Mouse (Mus musculus) intestine, embryonic 14.5 days (tissue): Measurements from ENCODE around the gene 1700037H04Rik. TPM values are rescaled to one million over a fixed set of nuclear protein-coding genes. Genes with fewer than 3 reads are reported as not detected.

Experiments used
- ATAC-seq: fragments of 200-750 bp; cut with Nextera tagmentation; replicated peaks from 2 replicates; pipeline ENCODE4 v1.8.0; 2017; ENCODE audit warnings: low read depth, moderate number of reproducible peaks, moderate TSS enrichment, moderate library complexity; ENCODE audit not compliant: low FRiP score, low TSS enrichment
- DNase-seq: peaks from one replicate; pipeline ENCODE4 v3.0.0-alpha.2; 2018; ENCODE audit warnings: low spot score
- H3K27ac ChIP-seq: fragments of 300-500 bp; sonication (generic); 2 replicates; pipeline ENCODE4 v1.5.1; 2014; ENCODE audit warnings: low read depth, mild to moderate bottlenecking, control low read depth
- H3K27me3 ChIP-seq: fragments of 300-500 bp; sonication (generic); replicated peaks from 2 replicates; pipeline ENCODE4 v1.6.1; 2014; ENCODE audit warnings: low read length, control low read depth; ENCODE audit not compliant: control insufficient read depth, insufficient read depth
- H3K36me3 ChIP-seq: fragments of 300-500 bp; sonication (generic); 2 replicates; pipeline ENCODE4 v1.6.1; 2014; ENCODE audit warnings: low read length, control low read depth; ENCODE audit not compliant: control insufficient read depth, insufficient read depth
- H3K4me1 ChIP-seq: fragments of 300-500 bp; sonication (generic); replicated peaks from 2 replicates; pipeline ENCODE4 v1.6.1; 2014; ENCODE audit warnings: low read length, control low read depth, mixed read lengths; ENCODE audit not compliant: control insufficient read depth, insufficient read depth
- H3K4me2 ChIP-seq: fragments of 300-500 bp; sonication (generic); 2 replicates; pipeline ENCODE4 v1.6.1; 2014; ENCODE audit warnings: low read length
- H3K4me3 ChIP-seq: fragments of 300-500 bp; sonication (generic); 2 replicates; pipeline ENCODE4 v1.5.1; 2014; ENCODE audit warnings: low read depth, low read length, control low read depth, mixed read lengths
- H3K9ac ChIP-seq: fragments of 300-500 bp; sonication (generic); 2 replicates; pipeline ENCODE4 v1.6.1; 2014; ENCODE audit warnings: mild to moderate bottlenecking, low read length
- H3K9me3 ChIP-seq: fragments of 300-500 bp; sonication (generic); 2 replicates; pipeline ENCODE4 v1.6.1; 2016; ENCODE audit warnings: low read length, control low read depth; ENCODE audit not compliant: control insufficient read depth
- WGBS: fragments of 180-500 bp; shearing (Covaris S2); extraction: QIAGEN DNeasy Blood & Tissue Kit; methylation state at CpG from one replicate; pipeline ENCODE4 v1.1.7; 2014; 5-methylcytosine and 5-hydroxymethylcytosine counted together
- polyA plus RNA-seq: library from polyadenylated mRNA; unstranded; fragments of >200 nt; fragmentation: Nextera tagmentation; extraction: Ambion mirVana; gene quantifications from 2 replicates; pipeline ENCODE4 v1.2.1, GENCODE M21; 2014

Gene 1700037H04Rik
- polyA plus RNA-seq, 1 experiment from 2014 or later: 93.1 TPM

DNA sequence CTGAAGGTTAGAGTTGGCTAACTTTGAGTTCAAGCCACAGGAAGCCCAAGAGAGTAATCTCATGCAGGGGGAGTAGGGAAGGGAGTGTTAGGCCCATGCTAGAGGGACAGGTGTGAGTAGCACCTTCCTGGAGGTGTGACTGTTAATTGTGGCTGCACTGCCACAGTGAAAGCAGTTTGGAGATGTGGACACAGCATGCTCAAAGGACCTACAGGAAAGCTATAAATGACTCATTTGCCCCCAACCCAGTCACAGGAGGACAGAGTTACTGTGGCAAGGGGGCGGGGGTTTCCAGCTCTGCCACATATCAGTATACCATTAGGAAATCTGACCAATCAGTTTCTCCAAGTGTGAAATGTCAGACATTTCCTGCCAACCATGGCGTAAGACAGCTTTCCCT is 14.3 kb downstream of the 1700037H04Rik start:
- Histone ChIP-seq H3K9ac (no peak overlapping the region), H3K27me3 (no peaks in the 10 kb centered on the region), H3K36me3 (peaks cover 69% of the 10 kb centered on the region), H3K4me3 (no peak overlapping the region), H3K27ac (no peak overlapping the region), H3K9me3 (no peaks in the 10 kb centered on the region), H3K4me1 (no peaks in the 10 kb centered on the region; the same call in 1 of the 2 replicates), H3K4me2 (no peak overlapping the region)
- 89% methylated on average over 2 of the region's 2 CpGs for WGBS
- ATAC-seq: no peak
- no peak for DNase-seq

DNA sequence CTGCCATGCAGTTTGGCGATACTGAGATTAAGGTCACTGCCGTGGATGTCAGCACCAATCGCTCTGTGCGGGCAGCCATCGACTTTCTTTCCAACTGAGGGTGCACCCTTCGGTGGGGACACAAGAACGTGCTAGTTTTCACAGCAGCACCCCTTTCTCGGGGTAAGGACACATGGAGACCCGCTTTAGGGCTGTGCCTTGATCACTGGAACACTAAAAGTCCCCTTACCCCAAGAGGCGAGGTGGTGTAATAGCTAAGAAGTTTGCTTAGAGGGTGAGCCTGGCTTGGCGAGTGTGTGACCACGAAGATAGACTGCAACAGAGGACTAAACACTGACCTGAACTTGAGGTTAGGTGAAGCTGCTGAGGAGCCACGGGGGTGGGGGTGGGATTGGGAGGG is 14.8 kb downstream of the 1700037H04Rik start:
- Histone ChIP-seq H3K9ac (no peak overlapping the region), H3K27ac (no peak overlapping the region), H3K36me3 (peaks cover 69% of the 10 kb centered on the region), H3K4me1 (no peaks in the 10 kb centered on the region; the same call in 1 of the 2 replicates), H3K27me3 (no peaks in the 10 kb centered on the region), H3K9me3 (no peaks in the 10 kb centered on the region), H3K4me2 (no peak overlapping the region), H3K4me3 (no peak overlapping the region)
- DNase-seq: no peak
- WGBS: 59% methylated on average over 13 of the region's 13 CpGs
- no peak for ATAC-seq

DNA sequence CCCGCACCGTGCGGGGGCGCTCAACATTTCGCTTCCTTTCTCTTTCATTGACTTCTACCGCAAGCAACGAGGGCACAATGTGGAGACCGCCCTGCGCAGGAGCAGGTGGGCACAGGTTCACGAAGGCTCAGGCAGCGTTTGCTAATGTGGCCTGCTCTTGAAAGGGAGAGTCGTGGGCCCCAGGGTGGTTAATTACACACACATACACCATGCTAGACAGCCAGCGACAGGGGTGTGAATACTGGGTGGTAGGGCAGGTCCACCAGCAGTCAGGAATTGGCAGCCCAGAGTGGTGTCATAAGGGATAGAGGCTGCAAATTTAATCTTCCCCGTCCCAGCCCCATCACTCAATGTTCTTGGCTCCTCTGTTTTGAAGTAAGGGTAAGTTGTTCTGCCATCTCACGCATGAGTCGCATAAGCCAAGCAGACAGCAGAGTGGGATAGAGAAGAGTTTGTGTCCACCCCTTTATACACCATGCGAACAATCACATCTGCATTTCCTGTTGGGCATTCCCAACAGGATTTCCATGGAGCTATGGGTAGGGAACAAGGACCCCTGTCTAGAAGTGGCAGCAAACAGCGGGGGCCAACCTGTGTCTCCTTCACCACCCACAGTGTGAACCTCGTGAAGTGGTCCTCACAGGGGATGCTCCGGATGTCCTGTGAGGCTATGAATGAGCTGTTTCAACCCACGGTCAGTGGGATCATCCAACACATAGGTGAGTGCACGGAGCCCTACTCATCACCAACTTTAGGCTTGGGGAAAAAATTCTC is 16.7 kb downstream of the 1700037H04Rik start:
- Histone ChIP-seq H3K4me3 (no peak overlapping the region), H3K9me3 (no peaks in the 10 kb centered on the region), H3K9ac (no peak overlapping the region), H3K36me3 (peaks cover 57% of the 10 kb centered on the region), H3K4me1 (no peaks in the 10 kb centered on the region; the same call in 1 of the 2 replicates), H3K4me2 (no peak overlapping the region), H3K27me3 (no peaks in the 10 kb centered on the region), H3K27ac (no peak overlapping the region)
- DNase-seq (no peak), ATAC-seq (no peak)
- WGBS: 70% methylated on average over 22 of the region's 22 CpGs

DNA sequence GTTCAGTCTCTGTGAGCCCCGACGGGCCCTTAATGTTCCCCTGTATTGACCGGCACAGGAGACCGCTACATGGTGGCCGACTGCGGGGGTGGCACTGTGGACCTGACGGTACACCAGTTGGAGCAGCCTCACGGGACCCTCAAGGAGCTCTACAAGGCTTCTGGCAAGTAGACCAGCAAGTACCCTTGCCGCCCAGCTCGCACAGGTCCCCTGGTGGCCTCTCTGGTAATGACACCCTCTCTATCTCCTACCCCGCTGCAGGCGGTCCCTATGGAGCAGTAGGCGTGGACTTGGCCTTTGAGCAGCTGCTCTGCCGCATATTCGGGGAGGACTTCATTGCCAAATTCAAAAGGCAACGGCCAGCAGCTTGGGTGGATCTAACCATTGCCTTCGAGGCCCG is 17.3 kb downstream of the 1700037H04Rik start:
- no peak overlapping the region for H3K27ac ChIP-seq
- H3K4me1 ChIP-seq: no peaks in the 10 kb centered on the region; the same call in 1 of the 2 replicates
- ATAC-seq: peak; percentile 59
- DNase-seq: peak; percentile 89
- no peaks in the 10 kb centered on the region for H3K9me3 ChIP-seq
- H3K9ac ChIP-seq: no peak overlapping the region
- no peaks in the 10 kb centered on the region for H3K27me3 ChIP-seq
- peaks cover 54% of the 10 kb centered on the region for H3K36me3 ChIP-seq
- H3K4me2 ChIP-seq: no peak overlapping the region
- WGBS: 35% methylated on average over 18 of the region's 18 CpGs
- H3K4me3 ChIP-seq: no peak overlapping the region

DNA sequence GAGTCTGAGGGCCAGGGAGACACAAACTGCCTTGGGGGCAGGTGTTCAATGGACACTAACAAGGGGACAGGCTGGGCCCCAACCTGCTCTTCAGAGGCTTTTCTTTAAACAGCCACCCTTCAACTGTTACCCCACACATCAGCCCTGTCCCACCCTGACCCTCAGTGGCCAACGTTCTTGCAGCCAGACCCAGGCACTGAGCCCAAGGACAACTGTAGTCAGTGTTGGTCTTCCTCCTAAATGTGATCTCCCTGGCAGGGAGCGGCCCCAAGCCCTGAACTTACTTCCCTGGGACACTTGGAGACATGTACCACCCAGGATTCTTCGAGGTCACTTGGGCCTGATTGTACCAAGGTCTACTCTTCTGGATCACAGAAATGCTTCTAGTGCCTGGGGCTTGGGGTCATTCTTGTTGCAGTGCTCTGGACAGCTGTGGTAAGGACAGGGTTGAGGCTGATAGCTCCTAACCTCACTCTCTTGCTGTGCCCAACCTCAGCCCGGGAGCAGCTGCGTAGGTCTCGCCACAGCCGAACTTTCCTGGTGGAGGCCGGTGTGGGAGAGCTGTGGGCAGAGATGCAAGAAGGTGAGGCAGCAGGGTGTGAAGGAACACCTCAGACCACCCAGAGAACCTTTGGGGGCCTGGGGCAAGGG is 18.4 kb downstream of the 1700037H04Rik start:
- H3K4me1 ChIP-seq: no peaks in the 10 kb centered on the region; the same call in 1 of the 2 replicates
- H3K36me3 ChIP-seq: peaks cover 50% of the 10 kb centered on the region
- no peak overlapping the region for H3K27ac ChIP-seq
- H3K27me3 ChIP-seq: no peaks in the 10 kb centered on the region
- DNase-seq (no peak), ATAC-seq (no peak)
- no peaks in the 10 kb centered on the region for H3K9me3 ChIP-seq
- no peak overlapping the region for H3K4me2 ChIP-seq
- H3K9ac ChIP-seq: no peak overlapping the region
- no peak overlapping the region for H3K4me3 ChIP-seq
- 93% methylated on average over 8 of the region's 8 CpGs for WGBS

DNA sequence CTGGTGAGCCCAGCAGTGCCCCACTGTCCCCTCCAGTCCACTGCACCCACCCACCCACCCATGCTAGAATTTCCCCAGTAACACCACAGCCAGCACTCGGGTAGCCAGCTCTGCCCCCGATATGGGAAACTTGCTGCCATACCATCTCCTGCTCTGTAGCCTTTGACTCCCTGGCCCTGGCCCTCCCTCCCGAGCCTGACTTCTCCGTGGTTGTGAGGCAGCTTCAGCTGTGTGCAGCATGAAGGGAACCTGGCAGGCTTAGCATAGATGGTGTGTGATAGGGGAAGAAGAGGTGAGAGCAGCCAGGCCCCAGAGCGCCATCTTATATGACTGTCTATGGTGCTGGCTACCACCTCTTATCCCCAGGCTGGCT is 19.4 kb downstream of the 1700037H04Rik start:
- Histone ChIP-seq H3K9me3 (no peaks in the 10 kb centered on the region), H3K4me2 (no peak overlapping the region), H3K36me3 (peaks cover 42% of the 10 kb centered on the region), H3K9ac (no peak overlapping the region), H3K4me1 (no peaks in the 10 kb centered on the region; the same call in 1 of the 2 replicates), H3K27me3 (no peaks in the 10 kb centered on the region), H3K27ac (no peak overlapping the region), H3K4me3 (no peak overlapping the region)
- DNase-seq (no peak), ATAC-seq (no peak)
- WGBS: 77% methylated on average over 5 of the region's 5 CpGs

DNA sequence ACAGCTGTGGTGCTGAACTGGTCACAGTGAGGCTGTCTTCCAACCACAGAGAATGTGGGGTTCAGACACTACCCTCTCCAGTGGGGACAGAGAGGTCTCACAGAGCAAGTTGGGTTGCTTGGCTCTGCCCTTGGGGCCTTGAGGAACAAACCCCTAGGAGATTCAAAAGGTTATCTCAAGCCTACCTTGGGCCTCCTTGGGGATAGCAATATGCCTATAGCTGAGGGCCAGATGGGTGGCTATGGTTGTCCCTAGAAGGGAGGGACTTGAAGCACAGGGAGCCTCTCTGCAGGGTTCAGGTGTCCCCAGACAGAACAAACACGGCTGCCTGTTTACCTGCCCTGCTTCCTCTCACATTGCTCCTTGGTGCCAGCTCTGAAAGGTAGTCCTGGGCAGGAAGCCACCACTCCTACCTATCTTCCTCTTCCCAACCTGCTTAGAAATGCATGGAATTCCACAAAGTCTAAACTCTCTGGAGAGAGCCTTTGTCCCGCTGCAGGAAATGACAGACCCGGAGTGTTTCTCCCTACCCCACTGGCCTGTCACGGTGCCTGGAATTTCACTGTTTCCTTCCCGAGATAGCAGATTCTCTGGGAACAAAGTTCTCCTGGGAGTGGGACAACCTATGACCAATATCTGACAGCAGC is 19.9 kb downstream of the 1700037H04Rik start:
- Histone ChIP-seq H3K27ac (no peak overlapping the region), H3K9ac (no peak overlapping the region), H3K9me3 (no peaks in the 10 kb centered on the region), H3K27me3 (no peaks in the 10 kb centered on the region), H3K4me2 (no peak overlapping the region), H3K36me3 (peaks cover 40% of the 10 kb centered on the region), H3K4me1 (no peaks in the 10 kb centered on the region; the same call in 1 of the 2 replicates), H3K4me3 (no peak overlapping the region)
- DNase-seq (no peak), ATAC-seq (no peak)
- 32% methylated on average over 5 of the region's 5 CpGs for WGBS

DNA sequence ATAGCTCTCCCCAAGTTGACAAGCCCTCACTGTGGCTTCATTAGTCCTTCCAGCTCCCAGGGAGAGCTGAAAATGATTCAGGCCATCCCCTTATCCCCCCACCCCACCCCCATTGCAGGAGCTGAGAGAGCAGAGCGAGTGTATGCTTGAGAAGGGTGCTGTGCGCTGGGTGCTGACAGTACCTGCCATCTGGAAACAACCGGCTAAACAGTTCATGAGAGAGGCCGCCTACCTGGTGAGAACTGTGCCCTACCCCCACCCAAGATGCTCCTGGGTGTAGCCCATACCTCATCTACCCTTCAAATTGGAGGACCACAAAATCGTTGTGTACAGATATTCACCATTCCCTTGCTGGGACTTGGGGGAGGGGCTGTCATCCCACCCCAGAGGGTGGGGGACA is 20.6 kb downstream of the 1700037H04Rik start:
- ATAC-seq: no peak
- H3K36me3 ChIP-seq: peaks cover 38% of the 10 kb centered on the region
- H3K4me1 ChIP-seq: no peaks in the 10 kb centered on the region; the same call in 1 of the 2 replicates
- H3K27ac ChIP-seq: no peak overlapping the region
- WGBS: 90% methylated on average over 5 of the region's 5 CpGs
- no peak for DNase-seq
- H3K9ac ChIP-seq: no peak overlapping the region
- H3K9me3 ChIP-seq: no peaks in the 10 kb centered on the region
- H3K4me3 ChIP-seq: no peak overlapping the region
- no peak overlapping the region for H3K4me2 ChIP-seq
- no peaks in the 10 kb centered on the region for H3K27me3 ChIP-seq
